Mouse (Mus musculus): Measurements from ENCODE around the gene Avl9. TPM values are rescaled to one million over a fixed set of nuclear protein-coding genes. Genes with fewer than 3 reads are reported as not detected.

Gene Avl9
- total RNA-seq (2014; fragmentation: Nextera tagmentation): 35.0 and 38.1 TPM in 2 replicates
- total RNA-seq (2017): 42.3 and 44.5 TPM in 2 replicates
- 7.6 and 7.7 TPM in 2 replicates for polyA plus RNA-seq (2012)

DNA sequence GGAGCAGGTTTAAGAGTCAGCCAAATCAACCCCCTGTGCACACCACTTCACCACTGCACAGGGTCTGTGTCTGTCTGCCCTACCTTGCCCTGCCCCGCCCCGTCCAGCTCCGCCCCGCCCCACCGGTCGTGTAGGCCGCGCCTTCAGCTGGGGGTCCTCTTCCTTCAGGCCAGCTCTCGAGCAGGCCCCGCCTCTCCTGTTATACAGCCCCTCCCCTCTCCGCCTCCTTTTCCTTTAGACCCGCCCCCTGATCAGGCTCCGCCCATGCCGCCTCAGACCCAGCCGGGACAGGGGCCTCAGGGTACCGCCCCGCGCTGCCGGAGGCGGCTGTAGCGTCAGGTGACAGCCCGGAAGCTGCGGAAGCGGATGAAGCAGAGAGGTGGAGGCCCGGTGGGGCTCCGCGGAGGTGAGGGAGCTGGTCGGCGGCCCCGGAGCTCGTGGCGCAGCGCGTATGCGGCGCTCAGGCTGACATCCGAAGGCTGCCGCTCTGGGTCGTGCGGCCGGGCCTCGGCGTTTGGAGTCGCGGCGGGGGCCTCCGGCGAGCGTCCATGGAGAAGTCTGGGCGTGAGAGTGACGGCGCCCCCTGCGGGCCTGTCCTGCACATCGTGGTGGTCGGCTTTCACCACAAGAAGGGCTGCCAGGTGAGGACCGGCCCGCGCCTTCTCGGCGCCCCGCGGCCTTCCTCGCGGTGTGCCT is at the start of gene Avl9:
Gene Avl9, plus strand, starts transcription at position 326 of the 696 bp plus-strand sequence.
- DNase-seq (ENCODE audit: low spot score) (peak; percentile 94), ATAC-seq (ENCODE audit: extremely low read depth, insufficient number of reproducible peaks, low FRiP score, poor library complexity, severe bottlenecking) (peak; percentile 95)
- Histone ChIP-seq H3K27me3 (ENCODE audit: insufficient read depth, low read length) (peaks cover 5% of the 10 kb centered on the region), H3K4me1 (ENCODE audit: insufficient read depth, low read depth, low read length) (peaks cover 14% of the 10 kb centered on the region), H3K36me3 (replicated peaks) (peaks cover 3% of the 10 kb centered on the region), H3K9me3 (replicated peaks) (no peaks in the 10 kb centered on the region), H3K4me3 (ENCODE audit: low read depth, low read length) (peak within 1 kb of the TSS; percentile 88)
- TF ChIP-seq TAL1 (conservative IDR thresholded peaks at IDR 0.05; ENCODE audit: low read depth, low read length) (no peak), CTCF (IDR thresholded peaks at IDR 0.05; ENCODE audit: low read depth, low read length) (peak; percentile 40; the same call in 1 of the 2 replicates), GATA2 (IDR thresholded peaks at IDR 0.05; ENCODE audit: borderline replicate concordance, low read depth, low read length) (no peak)

DNA sequence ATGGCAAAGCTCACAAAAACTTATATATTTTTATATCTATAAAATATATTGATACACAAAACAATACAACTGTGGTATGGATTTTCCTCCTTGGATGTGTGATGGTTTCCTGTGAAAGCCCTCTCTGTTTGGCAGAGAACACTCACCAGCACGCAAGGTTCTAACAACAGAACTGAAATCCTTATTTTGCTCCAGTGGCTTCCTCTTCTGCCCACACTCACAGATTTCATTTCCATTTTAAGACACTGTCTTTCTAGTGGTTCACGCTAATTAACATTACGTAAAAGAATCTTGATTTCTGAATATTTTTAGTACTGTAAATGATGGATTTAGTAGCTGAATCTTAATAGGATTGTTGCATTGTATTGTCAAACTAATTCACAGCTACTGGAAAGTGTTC is 26.5 kb upstream of the Avl9 start:
- Histone ChIP-seq H3K9me3 (replicated peaks) (no peaks in the 10 kb centered on the region), H3K27me3 (ENCODE audit: insufficient read depth, low read length) (peaks cover 13% of the 10 kb centered on the region), H3K36me3 (replicated peaks) (peaks cover 2% of the 10 kb centered on the region), H3K4me3 (ENCODE audit: low read depth, low read length) (no peak overlapping the region), H3K4me1 (ENCODE audit: insufficient read depth, low read depth, low read length) (no peaks in the 10 kb centered on the region)
- DNase-seq (ENCODE audit: low spot score) (no peak), ATAC-seq (ENCODE audit: extremely low read depth, insufficient number of reproducible peaks, low FRiP score, poor library complexity, severe bottlenecking) (no peak)
- TF ChIP-seq GATA2 (IDR thresholded peaks at IDR 0.05; ENCODE audit: borderline replicate concordance, low read depth, low read length) (no peak), TAL1 (conservative IDR thresholded peaks at IDR 0.05; ENCODE audit: low read depth, low read length) (no peak), POLR2AphosphoS5 (IDR thresholded peaks at IDR 0.05; ENCODE audit: insufficient replicate concordance, low read depth, low read length) (no peak), GATA1 (IDR thresholded peaks at IDR 0.05; ENCODE audit: borderline replicate concordance, low read length) (no peak), CTCF (IDR thresholded peaks at IDR 0.05; ENCODE audit: low read depth, low read length) (no peak)

DNA sequence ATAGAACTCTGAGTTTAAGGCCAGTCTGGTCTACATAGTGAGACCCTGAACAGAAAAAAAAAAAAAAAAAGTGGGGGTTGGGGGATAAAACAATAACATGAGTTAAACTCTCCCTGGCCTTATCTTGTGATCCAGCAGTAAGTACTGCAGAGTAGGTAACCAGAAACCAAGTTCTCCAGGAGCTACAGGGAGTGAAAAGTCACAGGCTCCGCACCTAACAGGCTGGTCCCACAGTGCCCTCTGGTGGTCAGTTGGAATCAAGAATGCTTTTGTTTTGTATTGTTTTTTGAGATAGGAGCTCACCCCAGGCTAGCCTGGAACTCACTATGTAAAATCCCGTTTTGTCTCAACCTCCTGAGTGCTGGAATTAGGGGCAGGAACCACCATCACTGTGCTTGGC is 23.5 kb upstream of the Avl9 start:
- Histone ChIP-seq H3K9me3 (replicated peaks) (no peaks in the 10 kb centered on the region), H3K36me3 (replicated peaks) (peaks cover 2% of the 10 kb centered on the region), H3K27me3 (ENCODE audit: insufficient read depth, low read length) (peaks cover 9% of the 10 kb centered on the region), H3K4me3 (ENCODE audit: low read depth, low read length) (no peak overlapping the region), H3K4me1 (ENCODE audit: insufficient read depth, low read depth, low read length) (no peaks in the 10 kb centered on the region)
- no peak for TF ChIP-seq POLR2AphosphoS5 (IDR thresholded peaks at IDR 0.05; ENCODE audit: insufficient replicate concordance, low read depth, low read length)
- TF ChIP-seq GATA1 (IDR thresholded peaks at IDR 0.05; ENCODE audit: borderline replicate concordance, low read length): no peak
- TF ChIP-seq GATA2 (IDR thresholded peaks at IDR 0.05; ENCODE audit: borderline replicate concordance, low read depth, low read length): no peak
- no peak for TF ChIP-seq TAL1 (conservative IDR thresholded peaks at IDR 0.05; ENCODE audit: low read depth, low read length)
- peak; percentile 39 for TF ChIP-seq CTCF (IDR thresholded peaks at IDR 0.05; ENCODE audit: low read depth, low read length)
- ATAC-seq (ENCODE audit: extremely low read depth, insufficient number of reproducible peaks, low FRiP score, poor library complexity, severe bottlenecking) (peak; percentile 49; the same call in 1 of the 2 replicates), DNase-seq (ENCODE audit: low spot score) (no peak)

DNA sequence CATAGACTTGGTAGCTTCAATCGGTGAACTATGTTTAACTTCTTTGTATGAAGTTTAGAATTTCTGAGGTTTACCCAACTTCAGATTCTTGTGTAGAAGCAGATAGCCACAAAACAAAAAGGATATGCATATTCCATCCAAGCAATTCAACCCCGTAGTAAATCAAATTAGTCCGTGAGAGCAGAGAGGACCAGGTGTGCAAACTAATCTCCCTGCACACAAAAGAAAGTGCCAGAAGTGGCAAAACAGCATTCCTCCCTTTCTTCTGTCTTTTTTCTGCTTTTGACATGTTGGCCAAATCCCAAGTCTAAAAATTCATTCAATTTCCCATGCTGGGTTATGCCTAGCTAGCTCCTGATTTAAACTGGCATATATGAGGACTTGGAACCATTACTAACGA is 22.3 kb upstream of the Avl9 start:
- DNase-seq (ENCODE audit: low spot score) (no peak), ATAC-seq (ENCODE audit: extremely low read depth, insufficient number of reproducible peaks, low FRiP score, poor library complexity, severe bottlenecking) (no peak)
- H3K9me3 ChIP-seq (replicated peaks): no peaks in the 10 kb centered on the region
- H3K4me1 ChIP-seq (ENCODE audit: insufficient read depth, low read depth, low read length): no peaks in the 10 kb centered on the region
- TF ChIP-seq GATA2 (IDR thresholded peaks at IDR 0.05; ENCODE audit: borderline replicate concordance, low read depth, low read length): no peak
- no peak for TF ChIP-seq GATA1 (IDR thresholded peaks at IDR 0.05; ENCODE audit: borderline replicate concordance, low read length)
- TF ChIP-seq CTCF (IDR thresholded peaks at IDR 0.05; ENCODE audit: low read depth, low read length): no peak
- TF ChIP-seq POLR2AphosphoS5 (IDR thresholded peaks at IDR 0.05; ENCODE audit: insufficient replicate concordance, low read depth, low read length): no peak
- peaks cover 6% of the 10 kb centered on the region; the same call in 1 of the 2 replicates for H3K27me3 ChIP-seq (ENCODE audit: insufficient read depth, low read length)
- peaks cover 2% of the 10 kb centered on the region for H3K36me3 ChIP-seq (replicated peaks)
- no peak overlapping the region for H3K4me3 ChIP-seq (ENCODE audit: low read depth, low read length)

DNA sequence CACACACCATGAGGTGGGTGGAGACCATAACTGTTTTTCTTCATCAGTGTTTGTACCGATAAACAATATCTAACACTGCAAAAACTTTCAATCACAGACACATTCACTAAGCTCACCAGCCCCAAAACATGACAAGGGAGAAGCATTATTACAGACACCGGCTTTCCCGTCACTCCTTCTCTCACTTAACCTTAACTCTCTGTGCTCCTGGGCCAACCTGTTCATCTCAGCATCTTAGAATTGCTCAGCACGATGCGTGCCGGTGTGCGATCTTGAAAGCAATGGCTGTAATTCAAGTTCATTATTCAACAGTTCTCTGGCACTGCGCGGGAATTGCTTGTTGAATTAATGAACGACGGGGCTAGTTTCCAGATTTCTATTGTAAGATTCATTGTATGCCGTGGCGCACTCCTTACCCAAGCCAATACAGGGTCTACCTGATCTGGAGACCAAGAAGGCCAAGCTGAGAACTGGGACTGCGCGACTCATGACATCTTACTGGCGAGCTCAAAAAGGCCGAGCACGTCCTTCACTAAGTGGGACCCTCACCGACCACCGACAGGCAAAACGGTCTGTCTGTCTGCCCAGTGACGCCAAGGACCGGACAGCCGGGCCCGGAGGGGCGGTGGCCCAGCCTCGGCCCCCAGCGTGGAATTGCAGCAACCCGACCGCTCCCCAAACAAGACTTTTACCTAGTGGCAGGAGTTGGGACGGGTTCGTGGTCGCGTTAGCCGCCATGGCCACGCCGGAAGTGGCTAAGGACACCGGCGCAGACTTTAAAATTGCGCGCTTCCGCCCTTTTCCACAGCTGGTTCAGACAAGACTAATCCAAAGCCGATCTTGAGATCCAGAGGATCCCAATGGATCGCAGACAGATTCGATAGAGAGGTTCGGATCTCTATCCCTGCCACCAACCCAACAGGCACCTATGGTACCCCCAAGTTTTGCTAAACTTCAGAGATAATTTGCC is 10.5 kb upstream of the Avl9 start, which contains the start of gene Lsm5:
Gene Lsm5, minus strand, starts transcription at position 780 of the 970 bp plus-strand sequence.
- no peaks in the 10 kb centered on the region for H3K27me3 ChIP-seq (ENCODE audit: insufficient read depth, low read length)
- H3K4me1 ChIP-seq (ENCODE audit: insufficient read depth, low read depth, low read length): peaks cover 8% of the 10 kb centered on the region
- H3K9me3 ChIP-seq (replicated peaks): no peaks in the 10 kb centered on the region
- no peak for TF ChIP-seq TAL1 (conservative IDR thresholded peaks at IDR 0.05; ENCODE audit: low read depth, low read length)
- TF ChIP-seq GATA1 (IDR thresholded peaks at IDR 0.05; ENCODE audit: borderline replicate concordance, low read length): no peak
- TF ChIP-seq CTCF (IDR thresholded peaks at IDR 0.05; ENCODE audit: low read depth, low read length): no peak
- no peak for TF ChIP-seq GATA2 (IDR thresholded peaks at IDR 0.05; ENCODE audit: borderline replicate concordance, low read depth, low read length)
- no peak for TF ChIP-seq POLR2AphosphoS5 (IDR thresholded peaks at IDR 0.05; ENCODE audit: insufficient replicate concordance, low read depth, low read length)
- H3K4me3 ChIP-seq (ENCODE audit: low read depth, low read length): peak within 1 kb of the TSS; percentile 94
- DNase-seq (ENCODE audit: low spot score) (peak; percentile 55), ATAC-seq (ENCODE audit: extremely low read depth, insufficient number of reproducible peaks, low FRiP score, poor library complexity, severe bottlenecking) (peak; percentile 90)
- H3K36me3 ChIP-seq (replicated peaks): peaks cover 13% of the 10 kb centered on the region

DNA sequence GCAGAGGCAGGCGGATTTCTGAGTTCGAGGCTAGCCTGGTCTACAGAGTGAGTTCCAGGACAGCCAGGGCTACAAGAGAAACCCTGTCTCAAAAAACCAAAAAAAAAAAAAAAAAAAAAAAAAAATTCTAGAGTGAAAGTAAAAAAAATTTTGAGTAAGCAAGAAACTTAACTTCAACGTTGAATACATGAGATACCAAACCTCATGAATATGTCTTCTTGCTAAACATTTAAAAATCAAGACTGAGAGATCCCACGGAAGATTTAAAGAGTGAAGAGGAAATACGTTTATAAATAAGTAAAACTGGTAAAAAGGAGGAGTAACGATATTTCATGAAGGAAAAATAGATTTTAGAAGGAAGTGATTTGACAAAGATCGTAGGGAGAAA is 519 bp upstream of the Avl9 start:
- Histone ChIP-seq H3K4me3 (ENCODE audit: low read depth, low read length) (peak overlapping the region; percentile 88; the same call in 1 of the 2 replicates), H3K27me3 (ENCODE audit: insufficient read depth, low read length) (peaks cover 5% of the 10 kb centered on the region), H3K9me3 (replicated peaks) (no peaks in the 10 kb centered on the region), H3K36me3 (replicated peaks) (no peaks in the 10 kb centered on the region), H3K4me1 (ENCODE audit: insufficient read depth, low read depth, low read length) (peaks cover 14% of the 10 kb centered on the region)
- ATAC-seq (ENCODE audit: extremely low read depth, insufficient number of reproducible peaks, low FRiP score, poor library complexity, severe bottlenecking): no peak
- no peak for TF ChIP-seq TAL1 (conservative IDR thresholded peaks at IDR 0.05; ENCODE audit: low read depth, low read length)
- no peak for TF ChIP-seq GATA1 (IDR thresholded peaks at IDR 0.05; ENCODE audit: borderline replicate concordance, low read length)
- TF ChIP-seq GATA2 (IDR thresholded peaks at IDR 0.05; ENCODE audit: borderline replicate concordance, low read depth, low read length): no peak
- TF ChIP-seq CTCF (IDR thresholded peaks at IDR 0.05; ENCODE audit: low read depth, low read length): no peak
- TF ChIP-seq POLR2AphosphoS5 (IDR thresholded peaks at IDR 0.05; ENCODE audit: insufficient replicate concordance, low read depth, low read length): no peak
- DNase-seq (ENCODE audit: low spot score): no peak

All from G1E (cell line).